In the genomic region with DNA sequence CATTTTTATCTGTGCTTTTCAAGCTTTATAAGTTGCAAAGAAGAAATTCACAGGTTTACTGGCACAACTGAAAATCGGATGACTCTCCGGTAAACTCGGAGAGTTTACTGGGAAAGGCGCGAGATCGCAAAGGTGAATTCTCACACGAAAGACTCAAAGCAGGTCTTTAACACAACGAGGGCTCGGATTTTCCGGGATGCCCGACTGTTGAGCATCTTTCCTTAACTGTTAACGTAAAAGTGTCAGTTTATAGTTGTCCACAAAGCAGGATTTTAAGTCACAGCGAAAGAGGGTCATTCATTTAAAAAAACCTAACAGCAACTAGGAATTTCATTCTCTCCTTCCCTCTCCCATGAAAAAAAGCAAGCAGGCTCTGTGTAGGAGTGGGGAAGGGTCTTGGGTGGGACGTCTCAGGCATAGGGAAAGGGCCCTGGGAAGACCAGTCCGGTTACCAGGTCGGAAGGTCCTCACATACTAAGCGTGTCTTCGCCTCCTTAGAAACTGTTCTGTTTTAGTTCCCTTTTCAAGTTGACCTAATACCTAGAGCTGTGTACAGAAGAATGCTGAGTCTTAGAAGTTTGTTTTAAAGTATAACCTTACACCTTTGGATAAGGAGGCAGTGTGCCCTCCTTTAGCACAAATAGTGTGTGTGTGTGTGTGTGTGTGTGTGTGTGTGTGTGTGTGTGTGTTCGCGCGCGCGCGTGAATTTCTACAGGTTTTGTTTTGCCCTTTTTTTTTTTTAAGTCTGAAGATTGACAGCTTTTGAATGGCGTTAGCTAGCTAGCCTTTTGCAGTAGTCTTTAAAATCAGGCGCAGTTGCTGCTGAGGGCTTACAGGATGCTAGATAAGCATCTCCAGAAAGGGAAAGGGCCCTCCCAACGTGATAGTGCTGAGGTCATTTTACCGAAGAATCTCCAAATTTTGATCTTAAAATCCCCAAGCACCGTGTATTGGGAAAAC, we compare ENCODE assay signal across 11 mouse cellular contexts. TPM values are rescaled to one million over a fixed set of nuclear protein-coding genes. Genes with fewer than 3 reads are reported as not detected.
DNase-seq lines count a peak whose midpoint lies in the region; ATAC-seq and TF ChIP-seq lines count a peak whose summit lies in the region.
"Had no signal": no experiment of that assay in that cellular context is flagged by ENCODE, and none has a peak within 500 bp of the region (broad histone marks: within the 10 kb centered on the region; RNA-seq: fewer than 3 reads in every experiment).

No protein-coding gene starts in this region.

- peak overlapping the region; percentile 88 for H3K4me3 ChIP-seq in E14TG2a.4 (replicated peaks; ENCODE audit: low read length)
- H3K4me3 ChIP-seq in hindbrain, embryonic 11.5 days (ENCODE audit: low read depth, low read length): peak overlapping the region; percentile 50
- H3K4me3 ChIP-seq in midbrain, embryonic 12.5 days: peak overlapping the region; percentile 57

- TF ChIP-seq CTCF in E14TG2a.4 (conservative IDR thresholded peaks at IDR 0.05; ENCODE audit: low read length): no peak

- H3K4me1 ChIP-seq in E14TG2a.4 (replicated peaks; ENCODE audit: low read depth, low read length): peaks cover 59% of the 10 kb centered on the region
- peaks cover 4% of the 10 kb centered on the region; the same call in 1 of the 2 replicates for H3K4me1 ChIP-seq in hindbrain, embryonic 11.5 days (replicated peaks; ENCODE audit: control insufficient read depth, insufficient read depth, low read length)
- H3K4me1 ChIP-seq in midbrain, embryonic 12.5 days: peaks cover 26% of the 10 kb centered on the region; the same call in 1 of the 2 replicates

- H3K36me3 ChIP-seq in E14TG2a.4 (ENCODE audit: insufficient read depth, low read length): peaks cover 20% of the 10 kb centered on the region
- H3K36me3 ChIP-seq in hindbrain, embryonic 11.5 days (ENCODE audit: control insufficient read depth, insufficient read depth, low read length): no peaks in the 10 kb centered on the region
- H3K36me3 ChIP-seq in midbrain, embryonic 12.5 days: no peaks in the 10 kb centered on the region
- H3K36me3 ChIP-seq: heart, embryonic 12.5 days; lung, embryonic 15.5 days had no signal

- peak; percentile 41 for DNase-seq in ES-CJ7 (ENCODE audit: low read depth, low spot score)
- DNase-seq in hindbrain, embryonic 11.5 days (ENCODE audit: low spot score): peak; percentile 66
- DNase-seq in ovary, postnatal 10 days (ENCODE audit: low spot score): no peak
- no peak for DNase-seq in spleen, postnatal 14 days (ENCODE audit: low spot score in 2 of 2)
- DNase-seq in urinary bladder, postnatal 25 days (ENCODE audit: low spot score): no peak
- DNase-seq in lung, postnatal 4 days: no peak

- no peaks in the 10 kb centered on the region for H3K27me3 ChIP-seq in E14TG2a.4 (ENCODE audit: insufficient read depth, low read length)
- peaks cover 33% of the 10 kb centered on the region for H3K27me3 ChIP-seq in hindbrain, embryonic 11.5 days (ENCODE audit: control insufficient read depth, insufficient read depth, low read length)
- H3K27me3 ChIP-seq in midbrain, embryonic 12.5 days: peaks cover 75% of the 10 kb centered on the region

- H3K27ac ChIP-seq in hindbrain, embryonic 11.5 days (ENCODE audit: low read depth, low read length): peak overlapping the region; percentile 84
- H3K27ac ChIP-seq in midbrain, embryonic 12.5 days (replicated peaks): peak overlapping the region; percentile 90
- H3K27ac ChIP-seq: lung, embryonic 15.5 days had no signal

- peak overlapping the region; percentile 78 for H3K4me2 ChIP-seq in hindbrain, embryonic 11.5 days (replicated peaks; ENCODE audit: low read depth, low read length)
- H3K4me2 ChIP-seq in midbrain, embryonic 12.5 days (replicated peaks): peak overlapping the region; percentile 60

- H3K9ac ChIP-seq in hindbrain, embryonic 11.5 days (ENCODE audit: low read depth, low read length): peak overlapping the region; percentile 52
- peak overlapping the region; percentile 52 for H3K9ac ChIP-seq in midbrain, embryonic 12.5 days (replicated peaks)
- H3K9ac ChIP-seq: heart, embryonic 12.5 days; lung, embryonic 15.5 days had no signal

- WGBS in hindbrain, embryonic 11.5 days: 2% methylated on average over 29 of the region's 29 CpGs
- WGBS in midbrain, embryonic 12.5 days: under 1% methylated on average over 29 of the region's 29 CpGs

- no peak for ATAC-seq in hindbrain, embryonic 11.5 days (ENCODE audit: low FRiP score)
- no peak for ATAC-seq in midbrain, embryonic 12.5 days (ENCODE audit: low FRiP score, low read depth)

- no peaks in the 10 kb centered on the region for H3K9me3 ChIP-seq in E14TG2a.4 (ENCODE audit: low read length)
- no peaks in the 10 kb centered on the region for H3K9me3 ChIP-seq in hindbrain, embryonic 11.5 days (ENCODE audit: control insufficient read depth, low read length)
- H3K9me3 ChIP-seq in midbrain, embryonic 12.5 days: no peaks in the 10 kb centered on the region
- H3K9me3 ChIP-seq: heart, embryonic 12.5 days; lung, embryonic 15.5 days had no signal

RNA-seq across cellular contexts. Expression of a gene that starts 34.7 kb away (rescaled TPM):
- polyA plus RNA-seq in hindbrain, embryonic 11.5 days (2014; fragmentation: Nextera tagmentation; extraction: Ambion mirVana): 63.4 and 73.6 TPM in 2 replicates
- 96.7 and 148 TPM in 2 replicates for polyA plus RNA-seq in midbrain, embryonic 12.5 days (2016; fragmentation: Nextera tagmentation; extraction: Ambion mirVana)

RNA-seq across cellular contexts. Expression of a gene that starts 45.4 kb away (rescaled TPM):
- polyA plus RNA-seq in hindbrain, embryonic 11.5 days (2014; fragmentation: Nextera tagmentation; extraction: Ambion mirVana): 1.1 and 1.2 TPM in 2 replicates
- polyA plus RNA-seq in midbrain, embryonic 12.5 days (2016; fragmentation: Nextera tagmentation; extraction: Ambion mirVana): 1.5 and 2.1 TPM in 2 replicates
- polyA plus RNA-seq: heart, embryonic 12.5 days; lung, embryonic 15.5 days; stomach, embryonic 16.5 days had no signal

Comparison
In these comparisons a context has a peak if more than half of its experiments do, and no peak if none do; other contexts are left out.
1. DNase-seq: peak in ES-CJ7 (single experiment) and hindbrain, embryonic 11.5 days (single experiment); none in ovary, postnatal 10 days (single experiment), spleen, postnatal 14 days (0 of 2), urinary bladder, postnatal 25 days (single experiment) and lung, postnatal 4 days (0 of 2).
2. Peak in every context shown above with its lines, with median percentiles within 50 percentile points of each other: H3K4me3 ChIP-seq.